Mouse (Mus musculus): ENCODE data around the gene Thsd4. TPM values are rescaled to one million over a fixed set of nuclear protein-coding genes. Genes with fewer than 3 reads are reported as not detected.
A peak's percentile ranks its signal among the peaks of the same experiment; 100 is the strongest.
"Not testable (repeated sequence)": the region's sequence is repeated elsewhere in the genome, so short reads cannot be mapped to it uniquely, and the experiment has no call there.

Thsd4 gene
- polyA plus RNA-seq, 1 experiment from 2014 or later = 9.3 TPM

GRCm38 (mm10) chr9:60195502-60195901, 326.3 kb downstream of the Thsd4 start:
- H3K4me1 ChIP-seq = peaks cover 10% of the 10 kb centered on the region
- ATAC-seq (ENCODE audit: low FRiP score) = no peak
- no peaks in the 10 kb centered on the region for H3K36me3 ChIP-seq
- H3K4me3 ChIP-seq = no peak overlapping the region
- no peaks in the 10 kb centered on the region for H3K27me3 ChIP-seq
- no peaks in the 10 kb centered on the region for H3K9me3 ChIP-seq (replicated peaks)
- 77% methylated on average over 2 of the region's 2 CpGs for WGBS
- H3K9ac ChIP-seq = no peak overlapping the region
- H3K27ac ChIP-seq = no peak overlapping the region
- H3K4me2 ChIP-seq (replicated peaks) = no peak overlapping the region

GRCm38 (mm10) chr9:60194905-60195304, 326.9 kb downstream of the Thsd4 start:
- no peaks in the 10 kb centered on the region for H3K27me3 ChIP-seq
- 66% methylated on average over 6 of the region's 6 CpGs for WGBS
- no peak overlapping the region for H3K4me2 ChIP-seq (replicated peaks)
- H3K9ac ChIP-seq = no peak overlapping the region
- 0 out of 2 replicates have a peak overlapping the region, but pooled peaks have one; percentile 35 for H3K27ac ChIP-seq
- no peak overlapping the region for H3K4me3 ChIP-seq
- H3K9me3 ChIP-seq (replicated peaks) = no peaks in the 10 kb centered on the region
- H3K4me1 ChIP-seq = peaks cover 10% of the 10 kb centered on the region
- ATAC-seq (ENCODE audit: low FRiP score) = no peak
- no peaks in the 10 kb centered on the region for H3K36me3 ChIP-seq

GRCm38 (mm10) chr9:60192321-60192720, 329.5 kb downstream of the Thsd4 start:
- no peak overlapping the region for H3K4me2 ChIP-seq (replicated peaks)
- WGBS = 77% methylated on average over 5 of the region's 5 CpGs
- ATAC-seq (ENCODE audit: low FRiP score) = no peak

DNA sequence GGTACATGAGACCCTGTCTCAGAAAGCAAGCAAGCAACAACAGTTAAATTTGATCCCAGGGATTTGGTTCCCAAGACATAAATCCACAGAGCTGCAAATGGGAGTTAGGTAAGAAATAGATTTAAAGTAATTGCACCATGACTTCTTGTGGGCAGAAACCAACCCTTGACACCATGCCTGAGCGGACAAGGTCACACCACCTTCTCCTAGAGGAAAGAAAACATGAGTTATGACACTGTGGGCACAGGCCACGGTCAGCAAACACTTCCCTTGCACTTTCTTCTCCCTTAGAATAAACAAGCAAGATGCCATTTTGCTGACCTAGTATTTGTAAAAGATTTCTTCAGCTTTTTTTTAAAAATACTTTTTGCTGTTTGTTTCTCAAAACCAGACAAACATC, 334.4 kb downstream of the Thsd4 start:
- Histone ChIP-seq H3K9ac (no peak overlapping the region), H3K36me3 (no peaks in the 10 kb centered on the region), H3K4me1 (peaks cover 9% of the 10 kb centered on the region; the same call in 1 of the 2 replicates), H3K9me3 (replicated peaks) (no peaks in the 10 kb centered on the region), H3K27ac (no peak overlapping the region), H3K4me2 (replicated peaks) (no peak overlapping the region), H3K27me3 (no peaks in the 10 kb centered on the region), H3K4me3 (no peak overlapping the region)
- 77% methylated on average over 2 of the region's 2 CpGs for WGBS
- ATAC-seq (ENCODE audit: low FRiP score) = no peak

More at GRCm38 (mm10) chr9:60192321-60192720, 329.5 kb downstream of the Thsd4 start:
- no peak overlapping the region for H3K9ac ChIP-seq
- H3K4me3 ChIP-seq = no peak overlapping the region
- H3K9me3 ChIP-seq (replicated peaks) = no peaks in the 10 kb centered on the region
- no peaks in the 10 kb centered on the region for H3K36me3 ChIP-seq
- H3K27me3 ChIP-seq = no peaks in the 10 kb centered on the region
- peaks cover 10% of the 10 kb centered on the region for H3K4me1 ChIP-seq
- no peak overlapping the region for H3K27ac ChIP-seq

DNA sequence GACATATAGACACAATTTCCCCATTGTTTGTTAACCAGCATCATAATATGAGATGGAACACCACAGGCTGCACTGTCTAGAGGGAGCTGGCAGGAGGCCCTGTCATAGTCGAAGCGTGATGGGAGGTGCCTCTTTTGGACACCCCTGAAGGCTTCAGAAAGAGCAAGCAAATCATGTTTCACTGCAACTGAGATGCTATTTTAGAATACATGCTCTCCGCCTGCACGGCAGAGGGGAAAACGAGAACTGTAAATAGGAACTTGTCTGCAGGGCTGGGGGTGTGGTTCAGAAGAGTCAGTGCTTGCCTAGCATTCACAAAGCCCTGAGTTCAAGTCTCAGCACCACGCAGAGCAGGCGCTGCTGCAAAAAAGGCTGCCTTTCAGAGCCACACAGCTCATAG, 334.9 kb downstream of the Thsd4 start:
- H3K9ac ChIP-seq = no peak overlapping the region
- no peak overlapping the region for H3K27ac ChIP-seq
- H3K4me3 ChIP-seq = no peak overlapping the region
- H3K36me3 ChIP-seq = no peaks in the 10 kb centered on the region
- H3K9me3 ChIP-seq (replicated peaks) = no peaks in the 10 kb centered on the region
- H3K4me1 ChIP-seq = peaks cover 5% of the 10 kb centered on the region; the same call in 1 of the 2 replicates
- 90% methylated on average over 7 of the region's 7 CpGs for WGBS
- H3K27me3 ChIP-seq = no peaks in the 10 kb centered on the region
- no peak for ATAC-seq (ENCODE audit: low FRiP score)
- H3K4me2 ChIP-seq (replicated peaks) = no peak overlapping the region

DNA sequence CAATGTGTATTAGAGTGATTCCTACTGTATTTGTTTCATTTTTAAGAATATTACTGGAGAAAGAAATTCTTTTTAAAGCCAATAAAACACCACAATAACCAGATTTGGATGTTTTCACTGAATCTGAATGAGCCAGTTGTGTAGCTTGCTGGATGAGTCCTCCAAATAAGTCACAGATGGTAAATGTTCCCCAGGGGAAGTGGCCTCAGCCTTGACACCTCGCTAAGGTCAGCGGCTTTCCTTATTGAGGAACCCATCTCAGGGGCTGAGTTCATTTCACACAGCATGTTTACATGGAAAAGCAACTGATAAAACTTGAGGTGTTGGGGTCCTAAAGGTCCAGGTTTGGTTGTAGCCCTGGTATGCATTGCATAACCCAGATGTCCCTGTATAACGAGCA, 337.8 kb downstream of the Thsd4 start:
- H3K27ac ChIP-seq = no peak overlapping the region
- WGBS = 61% methylated on average over 3 of the region's 3 CpGs
- H3K36me3 ChIP-seq = no peaks in the 10 kb centered on the region
- peaks cover 7% of the 10 kb centered on the region; the same call in 1 of the 2 replicates for H3K4me1 ChIP-seq
- H3K27me3 ChIP-seq = no peaks in the 10 kb centered on the region
- H3K4me3 ChIP-seq = no peak overlapping the region
- H3K9me3 ChIP-seq (replicated peaks) = no peaks in the 10 kb centered on the region
- no peak for ATAC-seq (ENCODE audit: low FRiP score)
- no peak overlapping the region for H3K9ac ChIP-seq
- no peak overlapping the region for H3K4me2 ChIP-seq (replicated peaks)

DNA sequence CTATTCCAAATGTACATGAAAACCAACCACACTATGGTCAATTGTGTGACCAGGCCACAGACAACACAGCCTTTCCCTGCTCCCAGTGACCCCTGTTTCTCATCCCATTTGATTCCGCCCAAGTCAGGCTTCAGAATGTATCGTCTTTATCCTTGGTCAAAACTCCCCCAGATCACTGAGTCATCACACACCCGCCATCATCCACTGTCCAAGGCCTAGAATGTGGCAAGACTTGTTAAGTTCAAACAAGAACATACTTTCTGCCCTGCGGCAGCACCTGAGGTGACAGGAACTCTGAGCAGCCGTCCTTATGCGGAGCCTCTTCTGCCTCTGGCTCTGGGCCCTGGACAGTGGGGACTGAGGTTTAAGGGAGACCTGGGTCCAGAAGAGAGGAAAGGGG, 339.5 kb downstream of the Thsd4 start:
- H3K4me2 ChIP-seq (replicated peaks) = no peak overlapping the region
- H3K4me1 ChIP-seq = peaks cover 7% of the 10 kb centered on the region; the same call in 1 of the 2 replicates
- H3K36me3 ChIP-seq = no peaks in the 10 kb centered on the region
- no peaks in the 10 kb centered on the region for H3K9me3 ChIP-seq (replicated peaks)
- H3K27ac ChIP-seq = no peak overlapping the region
- H3K4me3 ChIP-seq = no peak overlapping the region
- 92% methylated on average over 6 of the region's 6 CpGs for WGBS
- no peaks in the 10 kb centered on the region for H3K27me3 ChIP-seq
- ATAC-seq (ENCODE audit: low FRiP score) = no peak
- H3K9ac ChIP-seq = no peak overlapping the region

DNA sequence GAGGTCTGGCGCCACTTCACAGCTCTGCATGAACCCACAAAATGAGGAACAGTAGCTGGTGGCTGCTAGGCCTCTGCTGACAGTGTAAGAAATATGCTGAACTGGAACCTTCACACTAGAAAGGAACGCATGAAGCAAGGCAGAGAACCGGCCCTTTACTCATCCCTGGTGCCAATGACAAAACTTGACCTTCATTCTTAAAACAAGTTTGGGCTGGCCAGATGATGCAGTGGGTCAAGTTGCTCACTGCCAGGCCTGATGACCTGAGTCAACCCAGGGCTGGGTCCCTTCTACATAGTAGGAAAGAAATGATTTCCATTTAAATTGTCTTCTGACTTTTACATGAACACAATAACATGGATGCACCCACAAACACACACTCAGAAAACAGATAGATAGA, 340.9 kb downstream of the Thsd4 start:
- no peak overlapping the region for H3K27ac ChIP-seq
- peaks cover 7% of the 10 kb centered on the region; the same call in 1 of the 2 replicates for H3K4me1 ChIP-seq
- no peaks in the 10 kb centered on the region for H3K27me3 ChIP-seq
- H3K36me3 ChIP-seq = no peaks in the 10 kb centered on the region
- ATAC-seq (ENCODE audit: low FRiP score) = no peak
- H3K4me3 ChIP-seq = no peak overlapping the region
- no peak overlapping the region for H3K4me2 ChIP-seq (replicated peaks)
- 98% methylated on average over 3 of the region's 3 CpGs for WGBS
- no peak overlapping the region for H3K9ac ChIP-seq
- no peaks in the 10 kb centered on the region for H3K9me3 ChIP-seq (replicated peaks)

DNA sequence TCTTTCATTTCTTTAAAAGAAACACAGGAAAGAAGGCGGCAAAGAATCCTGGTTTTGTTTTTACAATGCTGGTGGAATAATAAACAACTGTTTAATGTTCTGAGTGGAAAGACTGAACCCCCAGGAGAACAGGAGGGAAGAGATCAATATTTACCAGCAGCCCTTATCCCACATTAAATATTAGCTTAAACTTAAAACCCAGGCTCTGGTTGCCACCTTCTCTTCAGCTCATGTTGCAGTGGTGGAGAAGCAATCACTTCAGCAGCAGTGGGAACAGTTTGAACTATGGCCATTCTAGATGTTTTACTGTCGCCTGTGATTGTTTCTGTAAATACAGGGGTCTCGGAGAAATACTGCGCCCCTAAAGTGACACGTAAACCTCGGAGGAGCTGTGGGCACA, 341.7 kb downstream of the Thsd4 start:
- Histone ChIP-seq H3K4me3 (no peak overlapping the region), H3K36me3 (no peaks in the 10 kb centered on the region), H3K4me2 (replicated peaks) (no peak overlapping the region), H3K27ac (no peak overlapping the region), H3K4me1 (peaks cover 7% of the 10 kb centered on the region; the same call in 1 of the 2 replicates), H3K27me3 (no peaks in the 10 kb centered on the region), H3K9me3 (replicated peaks) (no peaks in the 10 kb centered on the region), H3K9ac (no peak overlapping the region)
- WGBS = 75% methylated on average over 6 of the region's 6 CpGs
- ATAC-seq (ENCODE audit: low FRiP score) = no peak

DNA sequence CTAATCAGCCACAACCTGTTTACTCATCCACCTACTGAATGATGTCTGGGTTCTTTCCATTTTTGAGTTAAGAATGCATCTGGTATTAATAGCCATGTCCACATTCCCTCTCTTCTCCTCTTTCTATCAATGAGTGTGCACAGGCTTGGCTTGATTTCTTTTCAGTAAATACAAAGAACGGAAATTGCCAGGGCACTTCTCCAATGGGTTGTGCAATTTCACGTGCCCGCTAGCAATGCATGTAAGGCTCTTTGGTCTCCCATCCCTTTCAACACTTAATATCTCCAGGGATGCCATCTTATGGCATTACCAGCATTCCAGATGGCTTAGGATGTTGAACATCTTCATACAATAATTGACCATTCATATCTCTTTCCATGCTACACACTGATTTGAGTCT, 345.5 kb downstream of the Thsd4 start:
- no peak overlapping the region for H3K9ac ChIP-seq
- H3K4me2 ChIP-seq (replicated peaks) = no peak overlapping the region
- no peak overlapping the region for H3K4me3 ChIP-seq
- no peaks in the 10 kb centered on the region for H3K36me3 ChIP-seq
- H3K4me1 ChIP-seq = 0 out of 2 replicates have a peak, but pooled peaks cover 2% of the 10 kb centered on the region
- 87% methylated on average over 3 of the region's 3 CpGs for WGBS
- no peak for ATAC-seq (ENCODE audit: low FRiP score)
- H3K27ac ChIP-seq = no peak overlapping the region
- no peaks in the 10 kb centered on the region for H3K27me3 ChIP-seq
- no peaks in the 10 kb centered on the region for H3K9me3 ChIP-seq (replicated peaks)

- H3K4me2 ChIP-seq (replicated peaks); H3K36me3 ChIP-seq; H3K9me3 ChIP-seq (replicated peaks); H3K27ac ChIP-seq; H3K9ac ChIP-seq; H3K27me3 ChIP-seq; ATAC-seq (ENCODE audit: low FRiP score); H3K4me3 ChIP-seq; H3K4me1 ChIP-seq: not testable (repeated sequence)
- 68% methylated on average over 9 of the region's 9 CpGs for WGBS
These were observed 349.3 kb downstream of the Thsd4 start for GRCm38 (mm10) chr9:60172459-60173060.

DNA sequence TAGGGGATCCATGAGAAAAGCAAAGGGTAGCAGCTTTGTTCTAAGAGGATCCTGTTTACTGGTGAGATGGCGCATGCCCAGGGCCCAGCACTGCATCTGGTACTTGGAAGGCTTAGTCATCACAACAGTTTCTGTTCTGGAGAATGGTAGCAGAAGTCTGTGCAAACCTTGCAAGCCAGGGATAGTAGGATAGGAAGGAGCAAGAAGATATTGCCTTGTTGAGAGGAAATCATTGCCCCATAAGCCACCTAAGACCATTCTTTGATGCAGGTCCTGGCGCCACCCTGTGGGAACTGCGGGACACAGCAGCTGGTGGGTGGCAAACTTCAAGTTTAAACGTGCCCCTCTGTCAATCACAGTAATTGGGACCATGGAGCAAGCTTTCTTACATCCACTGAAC, 354.9 kb downstream of the Thsd4 start:
- Histone ChIP-seq H3K4me1 (no peaks in the 10 kb centered on the region), H3K9me3 (replicated peaks) (no peaks in the 10 kb centered on the region), H3K4me2 (replicated peaks) (no peak overlapping the region), H3K27me3 (no peaks in the 10 kb centered on the region), H3K9ac (no peak overlapping the region), H3K27ac (no peak overlapping the region), H3K36me3 (no peaks in the 10 kb centered on the region), H3K4me3 (no peak overlapping the region)
- WGBS = 72% methylated on average over 4 of the region's 4 CpGs
- ATAC-seq (ENCODE audit: low FRiP score) = no peak

GRCm38 (mm10) chr9:60160855-60161254, 361.0 kb downstream of the Thsd4 start:
- no peak overlapping the region for H3K27ac ChIP-seq
- no peak for ATAC-seq (ENCODE audit: low FRiP score)

More at GRCm38 (mm10) chr9:60160855-60161254, 361.0 kb downstream of the Thsd4 start:
- Histone ChIP-seq H3K4me3 (no peak overlapping the region), H3K36me3 (no peaks in the 10 kb centered on the region), H3K9ac (no peak overlapping the region), H3K4me1 (peaks cover 9% of the 10 kb centered on the region), H3K4me2 (replicated peaks) (no peak overlapping the region), H3K27me3 (no peaks in the 10 kb centered on the region), H3K9me3 (replicated peaks) (no peaks in the 10 kb centered on the region)
- WGBS = 36% methylated on average over 5 of the region's 5 CpGs
